Mouse (Mus musculus) kidney, adult 8-10 months (tissue): Measurements from ENCODE around the gene Klrc1.
"Not testable (repeated sequence)": the region's sequence is repeated elsewhere in the genome, so short reads cannot be mapped to it uniquely, and the experiment has no call there.

Experiments
- DNase-seq, 2 experiments: peaks; one replicate each; pipeline ENCODE4 v3.0.0; 2022

The Klrc1 gene

DNA sequence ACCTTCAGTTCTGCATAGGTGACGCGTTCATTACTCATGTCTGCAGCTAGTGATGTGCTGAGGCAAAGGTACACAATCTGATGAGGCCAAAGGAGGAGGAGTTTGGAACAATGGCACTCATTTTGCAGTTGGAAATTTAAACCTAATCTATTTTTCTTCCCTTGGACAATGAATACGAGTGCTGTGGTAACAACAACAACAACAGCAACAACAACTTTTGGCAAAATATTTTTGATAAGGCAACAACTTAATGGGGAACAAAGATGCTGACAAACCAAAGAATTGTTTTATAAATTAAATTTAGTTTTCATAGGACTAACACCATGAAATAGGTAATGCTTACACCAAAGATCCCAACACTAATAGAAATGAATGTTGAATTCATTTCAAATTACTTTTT, at the start of gene Klrc1:
Gene Klrc1 (minus strand): TSS at position 101 of the 400 bp plus-strand sequence.
- DNase-seq = no peak

DNA sequence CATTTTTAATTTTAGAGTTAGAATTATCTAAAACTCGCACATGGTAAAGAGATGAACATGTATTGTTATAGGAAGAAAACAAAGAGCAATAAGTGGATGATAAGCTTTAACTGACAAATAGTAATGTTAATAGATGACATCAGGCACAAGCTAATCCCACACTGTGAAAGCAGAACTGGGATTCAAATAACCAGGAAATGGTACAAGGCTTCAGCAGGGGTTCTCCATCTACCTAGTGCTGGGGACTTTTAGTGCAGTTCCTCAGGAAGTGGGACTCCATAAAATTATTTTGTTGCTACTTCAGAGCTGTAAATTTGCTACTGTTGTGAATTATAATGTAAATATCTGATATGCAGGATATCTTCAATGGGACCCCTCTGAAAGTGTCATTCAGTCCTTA, 48.5 kb upstream of the Klrc1 start:
- DNase-seq = no peak

DNA sequence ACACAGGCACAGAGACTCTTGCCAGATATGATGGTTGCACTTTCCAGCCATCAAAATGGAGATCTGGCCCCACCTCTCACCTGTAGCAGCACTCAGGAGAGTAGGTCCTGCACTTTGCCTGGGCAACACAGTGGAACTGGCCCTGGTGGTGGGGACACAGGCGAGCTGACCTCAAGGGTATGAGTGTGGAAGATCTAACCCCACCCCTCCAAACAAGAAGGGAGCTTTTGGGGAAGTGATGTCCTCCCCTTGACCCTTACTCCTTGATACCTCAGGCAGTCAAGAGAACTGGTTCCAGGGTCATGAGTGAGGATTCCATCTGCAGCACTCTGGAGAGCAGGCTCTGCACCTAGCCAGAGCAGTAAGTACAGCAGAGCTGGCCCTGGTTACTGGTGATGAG, 42.6 kb upstream of the Klrc1 start:
- no peak for DNase-seq

DNA sequence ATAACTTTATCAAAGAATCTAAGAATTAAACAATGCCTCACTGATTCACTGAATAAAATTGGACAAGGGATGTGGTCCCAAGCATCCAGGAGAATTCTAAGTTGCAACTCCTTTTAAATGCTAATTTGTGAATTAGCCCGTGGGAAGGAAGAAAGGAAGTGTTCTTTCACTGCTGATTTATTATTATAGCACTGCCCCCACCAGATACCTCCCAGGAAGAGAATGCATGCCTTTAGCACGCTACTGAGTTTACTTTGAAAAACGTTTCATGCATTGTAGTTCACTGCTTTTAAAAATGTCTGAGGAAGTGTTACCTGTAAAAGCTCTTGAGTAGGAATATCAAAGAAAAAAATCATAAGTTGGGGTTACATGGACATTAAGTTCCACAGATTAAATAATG, 41.7 kb upstream of the Klrc1 start:
- DNase-seq = no peak

DNA sequence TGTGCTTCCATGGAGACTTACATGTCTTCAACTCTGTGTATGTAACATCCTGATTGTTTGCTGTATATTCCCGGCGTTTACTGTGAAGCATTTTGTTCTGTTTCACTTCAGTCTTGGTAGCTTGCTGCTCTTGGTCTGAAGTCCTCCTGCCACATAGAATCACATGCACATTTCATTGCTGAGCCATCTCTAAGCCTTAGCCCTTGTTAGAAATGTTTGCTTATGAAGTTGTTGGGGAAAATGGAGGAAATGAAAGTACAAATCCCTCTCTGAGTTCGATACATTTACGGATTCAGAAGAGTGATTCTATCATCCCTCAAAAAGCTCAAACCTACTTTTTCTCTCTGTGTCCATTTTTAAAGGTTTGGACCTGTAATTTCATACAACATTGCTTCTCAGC, 38.3 kb upstream of the Klrc1 start, which contains the start of gene Klri1:
Gene Klri1 (minus strand): TSS at position 101 of the 400 bp plus-strand sequence.
- no peak for DNase-seq

DNA sequence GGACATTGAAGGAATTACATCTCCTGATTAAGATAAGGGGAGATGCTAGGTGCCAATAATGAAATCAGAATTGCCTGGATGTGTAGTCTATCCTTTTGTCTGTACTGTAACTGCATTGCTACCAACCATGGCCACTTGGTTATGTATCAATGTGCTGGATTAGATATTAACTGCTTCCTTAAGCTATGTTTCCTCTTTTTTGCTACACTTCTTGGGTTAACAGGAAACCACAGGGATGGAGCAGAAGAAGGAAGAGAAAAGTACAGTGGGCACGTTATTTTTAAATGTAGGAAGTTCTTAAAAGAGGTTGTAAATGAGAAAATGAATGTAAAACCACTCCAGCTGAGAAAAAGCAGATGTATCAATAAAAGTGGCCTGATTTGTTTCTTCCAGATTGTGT, 34.8 kb upstream of the Klrc1 start:
- no peak for DNase-seq

DNA sequence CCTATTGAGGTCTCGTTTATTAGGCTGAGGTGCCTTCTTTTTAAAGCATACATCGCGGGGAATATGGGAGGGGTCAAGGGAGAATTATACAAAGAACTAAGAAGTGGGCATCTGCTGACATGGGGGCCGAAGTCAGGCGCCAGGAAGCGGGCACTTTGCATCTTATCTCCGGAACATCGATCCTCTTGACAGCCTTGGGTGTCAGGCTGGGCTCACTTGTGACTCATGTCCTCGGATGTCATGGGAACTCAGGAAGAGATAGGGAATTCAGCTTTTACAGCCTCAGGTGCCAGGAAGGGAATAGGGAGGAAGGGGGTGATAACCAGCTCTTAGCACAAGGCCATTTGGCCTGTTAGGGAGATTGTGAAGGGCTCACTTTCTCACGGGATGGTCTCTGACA, 12.7 kb upstream of the Klrc1 start:
- not testable (repeated sequence) for DNase-seq

DNA sequence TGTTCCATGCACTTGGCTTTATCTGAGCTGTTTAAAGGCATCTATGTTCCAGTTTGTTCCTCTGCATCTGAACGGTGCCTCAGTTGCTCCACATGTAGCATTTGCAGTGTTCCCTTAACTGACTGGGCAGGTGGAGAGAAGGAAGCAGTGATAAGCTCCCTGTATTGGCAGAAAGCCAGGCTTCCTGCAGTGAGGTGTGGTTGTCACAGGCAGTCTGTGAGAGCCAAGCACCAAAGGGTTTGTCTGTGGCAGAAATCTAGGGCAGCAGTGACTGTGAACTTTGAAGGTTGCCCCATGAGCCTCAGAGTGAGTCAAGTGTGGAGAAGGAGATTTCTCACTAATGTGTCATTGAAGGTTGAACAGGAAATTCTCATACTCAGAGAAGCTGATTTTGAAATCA, 1.6 kb upstream of the Klrc1 start:
- no peak for DNase-seq

DNA sequence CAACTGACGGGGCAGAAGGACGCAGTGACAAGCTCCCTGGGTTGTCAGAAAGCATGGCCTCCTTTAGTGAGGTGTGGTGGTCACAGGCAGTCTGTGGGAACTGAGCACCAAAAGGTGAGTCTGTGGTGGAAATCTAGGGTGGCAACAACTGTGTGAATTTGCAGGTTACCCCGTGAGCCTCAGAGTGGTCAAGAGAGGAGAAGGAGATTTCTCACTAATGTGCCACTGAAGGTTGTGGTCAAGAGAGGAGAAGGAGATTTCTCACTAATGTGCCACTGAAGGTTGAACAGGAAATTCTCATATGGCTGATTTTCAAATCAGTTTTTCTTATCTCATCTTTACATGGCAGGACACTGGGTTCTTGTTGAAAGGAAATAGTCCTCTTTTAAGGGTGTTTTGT, 17.5 kb downstream of the Klrc1 start:
- not testable (repeated sequence) for DNase-seq

DNA sequence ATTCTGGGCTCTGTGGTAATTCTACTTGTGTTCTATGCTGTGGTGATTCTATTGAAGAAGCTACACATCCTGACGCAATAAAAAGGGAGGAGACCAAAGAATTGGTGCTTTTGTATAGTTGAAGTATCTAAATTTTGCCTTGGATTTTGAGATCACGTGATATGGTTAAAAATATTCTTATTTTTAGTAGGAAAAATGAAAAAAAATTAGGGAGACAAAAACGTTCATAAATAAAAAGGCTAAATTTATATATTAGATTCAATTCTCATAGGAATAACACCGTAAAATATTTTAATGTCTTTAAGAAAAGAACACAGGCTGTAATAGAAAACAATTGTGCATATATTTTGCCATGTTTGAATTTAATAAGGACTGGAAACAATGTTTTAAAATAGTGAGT, 18.2 kb downstream of the Klrc1 start, which contains the start of gene Klrc2:
Gene Klrc2 (minus strand): TSS at position 101 of the 400 bp plus-strand sequence.
- not testable (repeated sequence) for DNase-seq

DNA sequence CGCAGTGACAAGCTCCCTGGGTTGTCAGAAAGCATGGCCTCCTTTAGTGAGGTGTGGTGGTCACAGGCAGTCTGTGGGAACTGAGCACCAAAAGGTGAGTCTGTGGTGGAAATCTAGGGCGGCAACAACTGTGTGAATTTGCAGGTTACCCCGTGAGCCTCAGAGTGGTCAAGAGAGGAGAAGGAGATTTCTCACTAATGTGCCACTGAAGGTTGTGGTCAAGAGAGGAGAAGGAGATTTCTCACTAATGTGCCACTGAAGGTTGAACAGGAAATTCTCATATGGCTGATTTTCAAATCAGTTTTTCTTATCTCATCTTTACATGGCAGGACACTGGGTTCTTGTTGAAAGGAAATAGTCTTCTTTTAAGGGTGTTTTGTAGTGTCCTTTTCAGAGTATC, 34.7 kb downstream of the Klrc1 start:
- DNase-seq = not testable (repeated sequence)

DNA sequence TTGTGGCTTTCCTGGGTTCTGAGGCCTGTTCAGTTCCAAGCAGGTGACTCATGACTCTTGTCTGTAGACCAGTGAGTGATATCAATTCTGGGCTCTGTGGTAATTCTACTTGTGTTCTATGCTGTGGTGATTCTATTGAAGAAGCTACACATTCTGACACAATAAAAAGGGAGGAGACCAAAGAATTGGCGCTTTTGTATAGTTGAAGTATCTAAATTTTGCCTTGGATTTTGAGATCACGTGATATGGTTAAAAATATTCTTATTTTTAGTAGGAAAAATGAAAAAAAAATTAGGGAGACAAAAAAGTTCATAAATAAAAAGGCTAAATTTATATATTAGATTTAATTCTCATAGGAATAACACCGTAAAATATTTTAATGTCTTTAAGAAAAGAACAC, 35.5 kb downstream of the Klrc1 start, which contains the start of gene Klrc3:
Gene Klrc3 (minus strand): TSS at position 101 of the 400 bp plus-strand sequence.
- not testable (repeated sequence) for DNase-seq

DNA sequence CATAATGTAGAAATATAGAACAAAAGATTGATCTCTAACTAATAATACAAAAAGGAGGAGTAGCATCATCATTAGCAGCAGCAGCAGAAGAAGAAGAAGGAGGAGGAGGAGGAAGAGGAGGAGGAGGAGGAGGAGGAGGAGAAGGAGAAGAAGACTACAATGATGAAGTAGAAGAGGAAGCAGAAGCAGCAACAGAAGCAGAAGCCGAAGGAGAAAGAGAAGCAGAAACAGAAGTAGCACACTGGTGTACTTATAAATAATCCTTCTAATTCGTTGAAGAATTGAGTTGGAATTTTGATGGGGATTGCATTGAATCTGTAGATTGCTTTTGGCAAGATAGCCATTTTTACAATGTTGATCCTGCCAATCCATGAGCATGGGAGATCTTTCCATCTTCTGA, 47.7 kb downstream of the Klrc1 start:
- DNase-seq = not testable (repeated sequence)

DNA sequence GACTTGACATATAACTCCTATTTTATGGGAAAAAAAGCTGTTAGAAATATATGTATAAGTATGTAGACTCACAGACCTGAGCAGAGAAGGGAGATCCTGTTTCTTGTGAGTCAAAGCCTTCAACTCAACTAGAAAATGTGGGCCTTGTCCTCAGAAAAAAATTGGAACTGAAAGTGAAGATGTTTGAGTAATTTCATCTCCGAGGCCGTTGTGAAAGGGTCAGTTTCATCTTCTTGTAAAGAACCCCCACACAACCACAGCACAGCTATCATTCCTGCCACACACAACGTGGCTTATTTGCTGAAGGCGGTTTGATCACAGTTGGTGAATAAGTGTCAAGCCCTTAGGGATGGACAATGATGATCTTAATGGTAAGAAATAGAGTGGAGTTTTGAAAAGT, 55.0 kb downstream of the Klrc1 start, which contains the start of gene Klrk1:
Gene Klrk1 (minus strand): TSS at position 130 of the 400 bp plus-strand sequence.
- DNase-seq = no peak
